Mouse (Mus musculus) heart, embryonic 14.5 days (tissue): ENCODE measurements around the gene Bnc2. TPM values are rescaled to one million over a fixed set of nuclear protein-coding genes. Genes with fewer than 3 reads are reported as not detected.

Experiments used
- ATAC-seq: fragments of 200-750 bp; cut with Nextera tagmentation; 2 replicates; pipeline ENCODE4 v1.8.0; 2017; ENCODE audit warnings: low read depth, moderate TSS enrichment; ENCODE audit not compliant: insufficient number of reproducible peaks, insufficient read depth, low FRiP score
- H3K27ac ChIP-seq, 2 experiments: fragments of 200-500 bp in 1 of 2; fragments of 300-500 bp in 1 of 2; sonication (generic) in 1 of 2; replicated peaks in 1 of 2; 2 replicates each; pipeline ENCODE4 v1.5.1; 2012 to 2014; ENCODE audit warnings: low read depth in 2 of 2, low read length in 2 of 2, control low read depth in 1 of 2, mild to moderate bottlenecking in 1 of 2, mixed read lengths in 1 of 2; ENCODE audit not compliant: control insufficient read depth in 1 of 2, insufficient read depth in 1 of 2
- H3K27me3 ChIP-seq: fragments of 300-500 bp; sonication (generic); 2 replicates; pipeline ENCODE4 v1.6.1; 2014; ENCODE audit warnings: mild to moderate bottlenecking, low read length, control low read depth; ENCODE audit not compliant: control insufficient read depth, insufficient read depth
- H3K36me3 ChIP-seq: fragments of 300-500 bp; sonication (generic); 2 replicates; pipeline ENCODE4 v1.6.1; 2014; ENCODE audit warnings: mild to moderate bottlenecking, control low read depth, low read length, mixed read lengths; ENCODE audit not compliant: control insufficient read depth, insufficient read depth
- H3K4me1 ChIP-seq, 2 experiments: fragments of 200-500 bp in 1 of 2; fragments of 300-500 bp in 1 of 2; sonication (generic) in 1 of 2; 2 replicates each; pipeline ENCODE4 v1.6.1; 2012 to 2014; ENCODE audit warnings: low read length in 2 of 2, control low read depth in 1 of 2, mixed read lengths in 1 of 2; ENCODE audit not compliant: control insufficient read depth in 2 of 2, insufficient read depth in 2 of 2
- H3K4me2 ChIP-seq: fragments of 300-500 bp; sonication (generic); 2 replicates; pipeline ENCODE4 v1.6.1; 2014; ENCODE audit warnings: mild to moderate bottlenecking, low read length
- H3K4me3 ChIP-seq, 2 experiments: fragments of 200-500 bp in 1 of 2; fragments of 300-500 bp in 1 of 2; sonication (generic) in 1 of 2; 2 replicates each; pipeline ENCODE4 v1.5.1; 2012 to 2014; ENCODE audit warnings: low read length in 2 of 2, mild to moderate bottlenecking in 2 of 2, control low read depth in 1 of 2, low read depth in 1 of 2, moderate library complexity in 1 of 2; ENCODE audit not compliant: control insufficient read depth in 1 of 2, insufficient read depth in 1 of 2
- H3K9ac ChIP-seq: fragments of 300-500 bp; sonication (generic); 2 replicates; pipeline ENCODE4 v1.6.1; 2014; ENCODE audit warnings: mild to moderate bottlenecking, low read length
- H3K9me3 ChIP-seq: fragments of 300-500 bp; sonication (generic); 2 replicates; pipeline ENCODE4 v1.6.1; 2016; ENCODE audit warnings: low read length, control low read depth; ENCODE audit not compliant: control insufficient read depth
- WGBS: fragments of 180-500 bp; shearing (Covaris S2); extraction: QIAGEN DNeasy Blood & Tissue Kit; methylation state at CpG from one replicate; pipeline ENCODE4 v1.1.7; 2014; 5-methylcytosine and 5-hydroxymethylcytosine counted together
- polyA plus RNA-seq: library from polyadenylated mRNA; unstranded; fragments of >200 nt; fragmentation: Nextera tagmentation; extraction: Ambion mirVana; gene quantifications from 2 replicates; pipeline ENCODE4 v1.2.1, GENCODE M21; 2014

The Bnc2 gene
- polyA plus RNA-seq, 1 experiment from 2014 or later = 0.92 TPM

- H3K27me3 ChIP-seq = no peaks in the 10 kb centered on the region
- H3K9ac ChIP-seq = no peak overlapping the region
- no peaks in the 10 kb centered on the region for H3K9me3 ChIP-seq
- H3K36me3 ChIP-seq = no peaks in the 10 kb centered on the region
- no peak overlapping the region for H3K4me3 ChIP-seq
- WGBS = 95% methylated on average over 1 of the region's 1 CpGs
- H3K27ac ChIP-seq = no peak overlapping the region
- no peaks in the 10 kb centered on the region for H3K4me1 ChIP-seq
- H3K4me2 ChIP-seq = no peak overlapping the region
- ATAC-seq = no peak
Measured at GRCm38 (mm10) chr4:84578296-84578695, 96.8 kb downstream of the Bnc2 start.

- Histone ChIP-seq H3K4me3 (no peak overlapping the region), H3K36me3 (no peaks in the 10 kb centered on the region), H3K27me3 (no peaks in the 10 kb centered on the region), H3K4me2 (no peak overlapping the region), H3K27ac (no peak overlapping the region), H3K4me1 (no peaks in the 10 kb centered on the region; a peak in 1 of 4 replicates), H3K9me3 (no peaks in the 10 kb centered on the region), H3K9ac (no peak overlapping the region)
- WGBS = 48% methylated on average over 8 of the region's 8 CpGs
- ATAC-seq = no peak
Measured at GRCm38 (mm10) chr4:84566123-84566522, 109.0 kb downstream of the Bnc2 start.

DNA sequence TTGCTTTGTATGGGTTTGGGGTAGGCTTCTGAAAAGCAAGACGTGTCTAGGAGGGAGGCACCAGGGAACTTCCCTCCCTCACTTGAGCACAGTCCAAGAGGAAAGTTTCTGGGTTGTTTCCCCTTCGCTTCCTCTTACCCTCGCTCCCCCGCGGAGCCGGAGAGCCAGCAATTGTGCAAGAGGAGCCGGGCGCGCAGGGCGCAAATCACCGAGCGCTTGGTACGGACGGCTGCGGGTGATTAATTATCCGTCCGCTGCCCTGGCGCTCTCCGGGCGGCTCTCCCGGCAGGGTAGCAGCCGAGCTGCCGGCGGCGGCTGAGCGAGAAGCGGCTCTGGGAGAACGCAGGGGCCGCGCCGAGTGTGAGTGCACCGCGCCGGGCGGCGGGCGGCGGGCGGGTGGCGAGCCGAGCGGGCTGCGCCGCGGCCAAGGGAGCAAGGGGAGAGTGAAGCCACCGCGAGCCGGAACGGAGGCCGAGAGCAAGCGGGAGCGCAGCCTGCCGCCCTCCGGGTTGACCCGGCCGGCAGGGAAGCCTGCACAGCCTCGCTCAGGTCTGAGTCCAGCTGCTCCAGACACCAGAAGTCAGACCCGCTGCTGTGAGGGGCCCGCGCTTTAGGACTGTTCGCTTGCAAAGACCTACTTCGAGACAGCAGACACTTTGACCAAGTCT is 129.7 kb downstream of the Bnc2 start:
- Histone ChIP-seq H3K27me3 (peaks cover 13% of the 10 kb centered on the region), H3K36me3 (no peaks in the 10 kb centered on the region), H3K4me2 (peak overlapping the region; percentile 85), H3K9me3 (no peaks in the 10 kb centered on the region), H3K4me1 (peaks cover 4 to 5% of the 10 kb centered on the region in 2 experiments; a peak in 3 of 4 replicates), H3K4me3 (peak overlapping the region; percentile 65 to 66), H3K9ac (peak overlapping the region; percentile 83), H3K27ac (peak overlapping the region; percentile 1 to 64; a peak in 2 of 4 replicates)
- WGBS = under 1% methylated on average over 56 of the region's 62 CpGs
- ATAC-seq = peak; percentile 81

- 64% methylated on average over 2 of the region's 2 CpGs for WGBS
- Histone ChIP-seq H3K4me2 (peak overlapping the region; percentile 85), H3K4me3 (peak overlapping the region in 1 of 2 experiments; percentile 66; a peak in 2 of 4 replicates), H3K36me3 (no peaks in the 10 kb centered on the region), H3K27ac (no peak overlapping the region), H3K9ac (no peak overlapping the region), H3K4me1 (peaks cover 4 to 5% of the 10 kb centered on the region in 2 experiments; a peak in 3 of 4 replicates), H3K27me3 (peaks cover 13% of the 10 kb centered on the region), H3K9me3 (no peaks in the 10 kb centered on the region)
- ATAC-seq = no peak
Measured at GRCm38 (mm10) chr4:84544646-84545045, 130.4 kb downstream of the Bnc2 start.

- Histone ChIP-seq H3K27me3 (peaks cover 7% of the 10 kb centered on the region), H3K4me3 (no peak overlapping the region), H3K9ac (no peak overlapping the region), H3K4me1 (peaks cover 0 to 2% of the 10 kb centered on the region in 2 experiments; a peak in 3 of 4 replicates), H3K9me3 (no peaks in the 10 kb centered on the region), H3K4me2 (peak overlapping the region; percentile 5; the same call in 1 of the 2 replicates), H3K27ac (no peak overlapping the region), H3K36me3 (no peaks in the 10 kb centered on the region)
- WGBS = 33% methylated on average over 6 of the region's 6 CpGs
- ATAC-seq = no peak
Measured at GRCm38 (mm10) chr4:84540531-84540930, 134.5 kb downstream of the Bnc2 start.

DNA sequence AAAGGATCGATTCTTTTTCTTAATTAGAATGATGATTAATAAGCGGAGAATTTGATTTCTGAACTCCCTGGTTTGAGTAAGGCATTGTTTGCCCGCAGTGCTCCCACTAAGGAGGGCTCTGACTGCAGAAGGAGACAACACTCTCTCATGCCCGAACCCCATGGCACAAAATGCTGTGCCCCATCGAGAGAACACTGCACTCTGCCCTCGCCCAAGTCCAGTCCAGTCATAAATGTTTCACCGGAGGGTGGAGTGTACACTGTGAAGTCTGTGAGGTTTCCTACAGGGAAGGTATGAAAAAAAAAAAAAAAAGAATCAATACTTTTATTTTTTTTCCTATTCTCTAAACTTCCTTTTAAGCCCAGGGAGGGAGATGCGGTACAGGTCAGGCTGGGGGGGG is 135.7 kb downstream of the Bnc2 start:
- Histone ChIP-seq H3K4me3 (no peak overlapping the region), H3K4me1 (peaks cover 0 to 2% of the 10 kb centered on the region in 2 experiments; a peak in 3 of 4 replicates), H3K36me3 (no peaks in the 10 kb centered on the region), H3K27ac (no peak overlapping the region), H3K9me3 (no peaks in the 10 kb centered on the region), H3K27me3 (peaks cover 7% of the 10 kb centered on the region), H3K9ac (no peak overlapping the region), H3K4me2 (no peak overlapping the region)
- no peak for ATAC-seq
- WGBS = 83% methylated on average over 8 of the region's 8 CpGs

- no peak overlapping the region for H3K27ac ChIP-seq
- H3K36me3 ChIP-seq = no peaks in the 10 kb centered on the region
- no peak for ATAC-seq
- 0 out of 2 replicates have a peak, but pooled peaks cover 3% of the 10 kb centered on the region for H3K27me3 ChIP-seq
- H3K9me3 ChIP-seq = no peaks in the 10 kb centered on the region
- H3K4me2 ChIP-seq = no peak overlapping the region
- WGBS = 83% methylated on average over 11 of the region's 11 CpGs
- no peak overlapping the region for H3K4me3 ChIP-seq
- H3K4me1 ChIP-seq = no peaks in the 10 kb centered on the region
- H3K9ac ChIP-seq = no peak overlapping the region
Measured at GRCm38 (mm10) chr4:84528886-84529789, 145.9 kb downstream of the Bnc2 start.
